Mouse (Mus musculus) stomach, embryonic 15.5 days (tissue): ENCODE results near the gene Epb41l3. TPM values are rescaled to one million over a fixed set of nuclear protein-coding genes. Genes with fewer than 3 reads are reported as not detected.

Experiments
- polyA plus RNA-seq: library from polyadenylated mRNA; unstranded; fragments of >200 nt; fragmentation: Nextera tagmentation; extraction: Ambion mirVana; gene quantifications from 2 replicates; pipeline ENCODE4 v1.2.1, GENCODE M21; 2015

Gene Epb41l3
- polyA plus RNA-seq, 1 experiment from 2014 or later: 57.2 TPM

Other genes with a start within 250 kb of the Epb41l3 start
- gene Tmem200c, start 249.1 kb upstream of the Epb41l3 start, polyA plus RNA-seq: 0.40 and 0.48 TPM in 2 replicates